Mouse (Mus musculus) lung, postnatal 0 days (tissue): ENCODE measurements around the gene G3bp1. TPM values are rescaled to one million over a fixed set of nuclear protein-coding genes. Genes with fewer than 3 reads are reported as not detected.

Source experiments
- ATAC-seq: fragments of 200-750 bp; cut with Nextera tagmentation; 2 replicates; pipeline ENCODE4 v1.8.0; 2017; ENCODE audit warnings: moderate library complexity
- DNase-seq: peaks from one replicate; pipeline ENCODE4 v3.0.0-alpha.2; 2016; ENCODE audit warnings: low spot score
- H3K27ac ChIP-seq: fragments of 300-500 bp; sonication (generic); 2 replicates; pipeline ENCODE4 v1.5.1; 2014; ENCODE audit warnings: antibody characterized with exemption, mild to moderate bottlenecking, low read length, mixed read lengths
- H3K27me3 ChIP-seq: fragments of 300-500 bp; sonication (generic); replicated peaks from 2 replicates; pipeline ENCODE4 v1.6.1; 2014; ENCODE audit warnings: low read length, mixed read lengths; ENCODE audit not compliant: insufficient read depth
- H3K36me3 ChIP-seq: fragments of 300-500 bp; sonication (generic); 2 replicates; pipeline ENCODE4 v1.6.1; 2014; ENCODE audit warnings: low read length, mixed read lengths; ENCODE audit not compliant: insufficient read depth
- H3K4me1 ChIP-seq: fragments of 300-500 bp; sonication (generic); 2 replicates; pipeline ENCODE4 v1.6.1; 2014; ENCODE audit warnings: antibody characterized with exemption, low read depth, low read length, mixed read lengths; ENCODE audit not compliant: insufficient read depth
- H3K4me2 ChIP-seq: fragments of 300-500 bp; sonication (generic); replicated peaks from 2 replicates; pipeline ENCODE4 v1.6.1; 2014; ENCODE audit warnings: low read depth, mild to moderate bottlenecking, low read length, moderate library complexity, mixed read lengths
- H3K4me3 ChIP-seq: fragments of 300-500 bp; sonication (generic); 2 replicates; pipeline ENCODE4 v1.5.1; 2014; ENCODE audit warnings: low read depth, low read length
- H3K9ac ChIP-seq: fragments of 300-500 bp; sonication (generic); replicated peaks from 2 replicates; pipeline ENCODE4 v1.6.1; 2014; ENCODE audit warnings: low read depth, mild to moderate bottlenecking
- H3K9me3 ChIP-seq: fragments of 300-500 bp; sonication (generic); 2 replicates; pipeline ENCODE4 v1.6.1; 2016; ENCODE audit warnings: low read length, mixed read lengths
- CTCF ChIP-seq: IDR thresholded peaks from 2 replicates; pipeline ENCODE4 v1.5.1; 2016; ENCODE audit warnings: antibody characterized with exemption, mild to moderate bottlenecking
- EP300 ChIP-seq: IDR thresholded peaks from 2 replicates; pipeline ENCODE4 v1.6.1; 2016; ENCODE audit warnings: antibody characterized with exemption, mild to moderate bottlenecking, control low read depth
- WGBS: fragments of 180-500 bp; shearing (Covaris S2); extraction: QIAGEN DNeasy Blood & Tissue Kit; methylation state at CpG from one replicate; pipeline ENCODE4 v1.1.7; 2014; 5-methylcytosine and 5-hydroxymethylcytosine counted together
- polyA plus RNA-seq: library from polyadenylated mRNA; unstranded; fragments of >200 nt; fragmentation: Nextera tagmentation; extraction: Ambion mirVana; gene quantifications from 2 replicates; pipeline ENCODE4 v1.2.1, GENCODE M21; 2015

Gene G3bp1
- polyA plus RNA-seq, 1 experiment from 2014 or later: 47.7 TPM

DNA sequence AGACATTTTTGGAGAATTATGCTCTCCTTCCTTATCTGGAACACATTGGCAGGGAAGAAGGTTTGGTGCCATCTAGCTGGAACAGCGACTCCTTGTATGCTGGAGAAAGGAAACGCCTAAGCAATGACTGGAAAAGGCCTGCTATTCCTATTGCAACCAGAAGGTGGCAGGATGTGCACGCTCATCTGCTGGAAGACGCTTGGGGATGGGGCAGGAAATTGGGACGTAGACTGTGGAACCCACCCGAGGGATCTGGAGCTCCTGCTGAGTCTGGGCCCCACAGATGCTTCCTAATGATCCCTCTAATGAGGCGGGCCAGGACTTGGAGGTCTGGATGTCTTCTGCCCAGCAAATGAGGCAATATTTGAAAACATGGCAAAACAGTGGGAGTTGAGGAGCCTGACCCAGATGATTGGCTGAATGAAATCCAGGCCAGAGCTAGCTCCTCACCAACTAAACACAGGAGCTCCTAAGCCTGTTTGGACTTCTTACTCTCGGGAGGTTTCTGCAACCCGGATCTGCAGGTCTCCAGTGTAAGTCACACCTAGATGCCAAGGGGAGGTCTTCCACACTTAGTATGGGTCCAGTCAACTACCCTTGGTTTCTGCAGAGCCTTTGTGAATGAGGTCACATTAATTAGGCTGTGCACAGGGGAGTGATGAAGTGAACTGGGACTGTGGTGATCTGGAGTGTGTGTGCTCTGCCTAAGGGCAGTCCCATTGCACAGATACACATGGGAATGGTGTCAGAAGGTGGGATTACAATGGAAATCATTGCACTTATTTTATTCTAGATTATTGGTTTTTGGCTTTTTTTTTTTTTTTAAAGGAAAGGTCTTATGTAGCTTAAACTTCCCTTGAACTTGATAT lies 49.6 kb downstream of the G3bp1 start:
- no peak overlapping the region for H3K27ac ChIP-seq
- H3K9ac ChIP-seq: no peak overlapping the region
- WGBS: 4% methylated on average over 9 of the region's 9 CpGs
- no peaks in the 10 kb centered on the region for H3K9me3 ChIP-seq
- no peak overlapping the region for H3K4me3 ChIP-seq
- H3K27me3 ChIP-seq: no peaks in the 10 kb centered on the region
- no peaks in the 10 kb centered on the region for H3K36me3 ChIP-seq
- ATAC-seq (peak; percentile 19; the same call in 1 of the 2 replicates), DNase-seq (peak; percentile 78)
- H3K4me1 ChIP-seq: no peaks in the 10 kb centered on the region
- H3K4me2 ChIP-seq: no peak overlapping the region
- TF ChIP-seq EP300 (no peak), CTCF (peak; percentile 98)

- Histone ChIP-seq H3K9ac (no peak overlapping the region), H3K36me3 (no peaks in the 10 kb centered on the region), H3K4me2 (no peak overlapping the region), H3K4me3 (no peak overlapping the region), H3K27ac (no peak overlapping the region), H3K27me3 (no peaks in the 10 kb centered on the region), H3K4me1 (no peaks in the 10 kb centered on the region), H3K9me3 (no peaks in the 10 kb centered on the region)
- 63% methylated on average over 7 of the region's 7 CpGs for whole genome bisulfite sequencing
- DNase-seq: no peak
- TF ChIP-seq EP300 (no peak), CTCF (no peak)
- no peak for ATAC-seq
These were observed 61.3 kb downstream of the G3bp1 start for GRCm38 (mm10) chr11:55530741-55531140.

- no peak overlapping the region for H3K27ac ChIP-seq
- DNase-seq (no peak), ATAC-seq (no peak)
- TF ChIP-seq CTCF (no peak), EP300 (no peak)
- H3K4me1 ChIP-seq: no peaks in the 10 kb centered on the region
- no peaks in the 10 kb centered on the region for H3K27me3 ChIP-seq
- 48% methylated on average over 5 of the region's 5 CpGs for whole genome bisulfite sequencing
- H3K4me2 ChIP-seq: no peak overlapping the region
- no peak overlapping the region for H3K4me3 ChIP-seq
- H3K9ac ChIP-seq: no peak overlapping the region
- no peaks in the 10 kb centered on the region for H3K36me3 ChIP-seq
- H3K9me3 ChIP-seq: no peaks in the 10 kb centered on the region
These were observed 63.9 kb downstream of the G3bp1 start for GRCm38 (mm10) chr11:55533378-55533777.

GRCm38 (mm10) chr11:55534766-55535165 lies 65.3 kb downstream of the G3bp1 start:
- no peak overlapping the region for H3K27ac ChIP-seq
- H3K36me3 ChIP-seq: no peaks in the 10 kb centered on the region
- H3K9me3 ChIP-seq: no peaks in the 10 kb centered on the region
- no peak overlapping the region for H3K4me2 ChIP-seq
- DNase-seq (no peak), ATAC-seq (no peak)
- no peaks in the 10 kb centered on the region for H3K27me3 ChIP-seq
- H3K4me1 ChIP-seq: no peaks in the 10 kb centered on the region
- H3K4me3 ChIP-seq: no peak overlapping the region
- no peak overlapping the region for H3K9ac ChIP-seq
- WGBS: 26% methylated on average over 2 of the region's 2 CpGs
- TF ChIP-seq EP300 (no peak), CTCF (no peak)

DNA sequence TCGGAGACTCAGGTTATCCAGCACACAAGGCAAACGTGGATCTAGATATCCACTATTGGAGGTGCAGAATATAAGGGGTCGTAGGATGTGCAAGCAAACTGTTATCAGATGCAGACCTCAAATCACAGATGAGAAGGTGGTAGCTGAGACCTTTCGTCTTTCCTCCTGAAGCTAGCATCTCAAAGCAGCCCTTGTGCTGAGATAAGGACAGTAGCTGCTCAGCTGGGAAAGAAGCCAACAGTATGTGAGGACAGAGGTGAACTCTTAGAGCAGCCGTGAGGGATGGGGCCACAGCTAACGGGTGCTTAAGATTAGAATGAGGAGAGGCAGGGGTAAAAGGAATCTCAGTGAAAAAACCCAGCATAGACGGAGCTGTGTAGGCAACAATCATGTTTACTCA lies 72.6 kb downstream of the G3bp1 start:
- H3K27ac ChIP-seq: no peak overlapping the region
- WGBS: 39% methylated on average over 7 of the region's 7 CpGs
- ATAC-seq (no peak), DNase-seq (no peak)
- no peaks in the 10 kb centered on the region for H3K4me1 ChIP-seq
- no peak overlapping the region for H3K9ac ChIP-seq
- no peaks in the 10 kb centered on the region for H3K9me3 ChIP-seq
- H3K4me2 ChIP-seq: no peak overlapping the region
- no peak for TF ChIP-seq EP300
- TF ChIP-seq CTCF: no peak
- H3K27me3 ChIP-seq: no peaks in the 10 kb centered on the region
- H3K4me3 ChIP-seq: no peak overlapping the region
- no peaks in the 10 kb centered on the region for H3K36me3 ChIP-seq

DNA sequence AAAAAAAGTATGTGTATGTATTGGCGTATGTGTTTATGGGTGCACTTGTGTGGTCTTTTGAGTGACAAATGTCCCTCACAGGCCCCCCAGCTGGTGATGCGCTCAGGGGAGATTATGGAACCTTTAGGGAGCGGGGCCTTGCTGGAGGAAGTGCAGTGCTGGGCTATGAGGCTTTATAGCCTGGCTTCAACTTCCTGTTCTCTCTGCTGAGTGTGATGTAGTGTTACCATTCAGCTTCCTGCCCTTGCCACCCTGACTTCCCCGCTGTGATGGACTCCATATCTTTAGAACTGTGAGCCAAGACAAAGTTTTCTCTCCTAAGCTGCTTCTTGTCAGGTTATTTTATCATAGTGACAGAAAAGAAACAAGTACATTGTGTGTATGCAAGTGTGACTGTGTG lies 73.2 kb downstream of the G3bp1 start:
- Histone ChIP-seq H3K4me2 (no peak overlapping the region), H3K4me1 (no peaks in the 10 kb centered on the region), H3K9ac (no peak overlapping the region), H3K27me3 (no peaks in the 10 kb centered on the region), H3K36me3 (no peaks in the 10 kb centered on the region), H3K4me3 (no peak overlapping the region), H3K27ac (no peak overlapping the region), H3K9me3 (no peaks in the 10 kb centered on the region)
- TF ChIP-seq EP300 (no peak), CTCF (no peak)
- no peak for DNase-seq
- 51% methylated on average over 4 of the region's 4 CpGs for WGBS
- no peak for ATAC-seq
